Mouse (Mus musculus) bone marrow macrophage, adult 2 months (primary cell): Measurements from ENCODE around the gene Spata46.

Experiments used
- CTCF ChIP-seq: IDR thresholded peaks from 2 replicates; pipeline ENCODE4 v1.5.1; 2012; ENCODE audit warnings: low read depth, mild to moderate bottlenecking, low read length, moderate library complexity
- POLR2A ChIP-seq: IDR thresholded peaks from 2 replicates; pipeline ENCODE4 v1.6.1; 2012; ENCODE audit warnings: mild to moderate bottlenecking, low read depth, low read length, borderline replicate concordance

- TF ChIP-seq POLR2A (no peak), CTCF (no peak)
Measured at GRCm38 (mm10) chr1:170299496-170299895, 9.1 kb upstream of the Spata46 start.
